Mouse (Mus musculus) stomach, embryonic 16.5 days (tissue): ENCODE results near the gene Exoc3l2. TPM values are rescaled to one million over a fixed set of nuclear protein-coding genes. Genes with fewer than 3 reads are reported as not detected.
A peak's percentile ranks its signal among the peaks of the same experiment; 100 is the strongest.

ENCODE experiments used
- ATAC-seq: fragments of 200-750 bp; cut with Nextera tagmentation; 2 replicates; pipeline ENCODE4 v1.8.0; 2017; ENCODE audit warnings: moderate number of reproducible peaks, moderate TSS enrichment; ENCODE audit not compliant: insufficient read depth, low FRiP score
- H3K27ac ChIP-seq: fragments of 300-500 bp; sonication (generic); 2 replicates; pipeline ENCODE4 v1.5.1; 2014; ENCODE audit warnings: low read length
- H3K27me3 ChIP-seq: fragments of 300-500 bp; sonication (generic); 2 replicates; pipeline ENCODE4 v1.6.1; 2014; ENCODE audit warnings: low read length, control low read depth, mixed read lengths; ENCODE audit not compliant: control insufficient read depth, insufficient read depth
- H3K36me3 ChIP-seq: fragments of 300-500 bp; sonication (generic); 2 replicates; pipeline ENCODE4 v1.6.1; 2014; ENCODE audit warnings: low read length; ENCODE audit not compliant: control insufficient read depth, insufficient read depth
- H3K4me1 ChIP-seq: fragments of 300-500 bp; sonication (generic); 2 replicates; pipeline ENCODE4 v1.6.1; 2014; ENCODE audit warnings: low read length, control low read depth, mixed read lengths; ENCODE audit not compliant: control insufficient read depth, insufficient read depth
- H3K4me2 ChIP-seq: fragments of 300-500 bp; sonication (generic); 2 replicates; pipeline ENCODE4 v1.6.1; 2014; ENCODE audit warnings: low read depth, low read length, mixed read lengths
- H3K4me3 ChIP-seq: fragments of 300-500 bp; sonication (generic); replicated peaks from 2 replicates; pipeline ENCODE4 v1.5.1; 2014; ENCODE audit warnings: mild to moderate bottlenecking, low read length
- H3K9ac ChIP-seq: fragments of 300-500 bp; sonication (generic); 2 replicates; pipeline ENCODE4 v1.6.1; 2014; ENCODE audit warnings: low read length
- H3K9me3 ChIP-seq: fragments of 300-500 bp; sonication (generic); replicated peaks from 2 replicates; pipeline ENCODE4 v1.6.1; 2016; ENCODE audit warnings: low read length, control low read depth; ENCODE audit not compliant: control insufficient read depth
- WGBS: fragments of 180-500 bp; shearing (Covaris S2); extraction: QIAGEN DNeasy Blood & Tissue Kit; methylation state at CpG from one replicate; pipeline ENCODE4 v1.1.7; 2014; 5-methylcytosine and 5-hydroxymethylcytosine counted together
- polyA plus RNA-seq: library from polyadenylated mRNA; unstranded; fragments of >200 nt; fragmentation: Nextera tagmentation; extraction: Ambion mirVana; gene quantifications from 2 replicates; pipeline ENCODE4 v1.2.1, GENCODE M21; 2015

Gene Exoc3l2
- polyA plus RNA-seq, 1 experiment from 2014 or later, result 0.85 TPM

DNA sequence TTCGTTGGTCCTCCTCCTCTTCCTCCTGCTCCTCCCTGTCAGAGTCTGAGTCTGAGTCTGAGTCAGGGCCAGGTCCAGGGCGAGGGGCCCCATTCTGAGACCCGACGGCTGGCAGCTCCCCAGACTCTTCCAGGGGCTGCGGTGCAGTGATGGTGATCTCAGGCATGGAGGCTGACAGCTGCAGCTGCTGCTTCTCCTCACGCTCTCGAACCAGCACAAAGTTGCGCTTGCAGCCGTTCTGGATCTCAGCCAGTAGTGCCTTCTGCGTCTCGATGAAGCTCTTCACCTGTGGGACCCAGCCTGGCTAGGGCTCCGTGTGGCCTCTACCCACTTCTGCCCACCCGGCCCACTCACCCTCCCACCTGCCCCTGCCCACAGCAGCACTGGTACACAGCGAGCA, 69.1 kb downstream of the Exoc3l2 start:
- ATAC-seq, result no peak
- no peaks in the 10 kb centered on the region for H3K4me1 ChIP-seq
- H3K27ac ChIP-seq, result no peak overlapping the region
- H3K4me2 ChIP-seq, result no peak overlapping the region
- no peaks in the 10 kb centered on the region for H3K27me3 ChIP-seq
- H3K4me3 ChIP-seq, result no peak overlapping the region
- WGBS, result 84% methylated on average over 14 of the region's 14 CpGs
- H3K36me3 ChIP-seq, result peaks cover 17% of the 10 kb centered on the region
- H3K9me3 ChIP-seq, result no peaks in the 10 kb centered on the region
- no peak overlapping the region for H3K9ac ChIP-seq

DNA sequence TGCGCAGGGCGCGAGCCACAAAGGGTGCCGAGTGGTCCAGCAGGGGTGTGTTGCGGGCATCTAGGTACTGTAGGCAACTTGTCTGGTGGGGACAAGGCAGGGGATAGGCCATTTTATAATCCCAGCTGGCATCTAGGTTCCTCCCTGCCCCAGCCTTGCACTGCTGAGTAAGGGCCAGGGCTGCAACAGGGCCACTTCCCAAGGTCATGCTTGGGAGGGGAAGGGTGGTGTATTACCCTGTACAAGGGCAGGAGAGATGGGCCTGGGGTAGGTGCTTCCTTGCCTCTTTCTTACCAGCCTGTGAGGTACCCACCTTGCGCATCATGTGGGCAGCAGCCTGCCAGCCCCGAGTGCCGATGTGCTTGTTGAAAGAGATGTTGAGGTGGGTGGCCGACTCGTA, 71.5 kb downstream of the Exoc3l2 start:
- WGBS, result 91% methylated on average over 10 of the region's 10 CpGs
- Histone ChIP-seq H3K9ac (no peak overlapping the region), H3K4me3 (no peak overlapping the region), H3K27ac (no peak overlapping the region), H3K9me3 (no peaks in the 10 kb centered on the region), H3K4me2 (no peak overlapping the region), H3K27me3 (no peaks in the 10 kb centered on the region), H3K36me3 (peaks cover 17% of the 10 kb centered on the region), H3K4me1 (no peaks in the 10 kb centered on the region)
- ATAC-seq, result no peak

DNA sequence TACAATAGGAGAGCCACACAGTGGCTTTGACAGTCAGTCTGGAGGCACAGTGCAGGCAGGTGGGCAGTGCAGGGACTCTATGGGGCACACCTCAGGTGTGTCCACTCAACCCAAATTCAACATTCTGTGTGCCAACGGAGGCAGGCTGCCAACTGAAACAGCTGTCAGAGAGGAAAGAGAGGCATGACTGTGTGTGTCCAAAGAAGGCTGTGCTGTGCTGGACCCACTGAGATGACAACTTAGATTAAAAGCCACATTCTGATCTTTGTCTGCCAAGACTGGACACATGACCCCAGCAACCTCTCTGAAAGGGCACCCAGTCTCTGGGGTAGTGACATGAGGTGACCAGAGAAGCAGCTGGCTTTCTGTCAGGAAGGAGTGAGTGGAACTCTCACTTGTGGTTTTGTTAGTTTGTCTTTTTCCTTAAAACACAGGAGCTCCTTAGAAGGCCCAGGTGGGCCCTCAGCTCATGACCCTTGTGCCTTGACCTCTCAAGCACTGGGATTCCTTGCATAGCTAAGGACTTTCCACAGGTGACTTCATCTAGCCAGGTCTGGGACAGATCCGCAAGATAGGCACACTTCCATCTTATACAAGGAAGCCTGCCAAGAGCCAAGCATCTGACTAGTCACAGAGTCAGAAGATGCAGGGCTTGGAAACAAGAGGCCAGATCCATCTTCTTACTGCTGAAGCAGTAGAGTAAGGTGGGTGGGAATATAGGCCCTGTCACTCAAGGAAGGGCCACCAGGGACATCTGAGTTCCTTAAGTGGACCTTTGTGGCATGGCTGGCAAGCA, 77.8 kb downstream of the Exoc3l2 start:
- Histone ChIP-seq H3K9ac (no peak overlapping the region), H3K4me1 (peaks cover 34% of the 10 kb centered on the region), H3K27me3 (no peaks in the 10 kb centered on the region), H3K4me3 (no peak overlapping the region), H3K4me2 (no peak overlapping the region), H3K36me3 (no peaks in the 10 kb centered on the region), H3K9me3 (no peaks in the 10 kb centered on the region), H3K27ac (no peak overlapping the region)
- WGBS, result 78% methylated on average over 2 of the region's 2 CpGs
- no peak for ATAC-seq

DNA sequence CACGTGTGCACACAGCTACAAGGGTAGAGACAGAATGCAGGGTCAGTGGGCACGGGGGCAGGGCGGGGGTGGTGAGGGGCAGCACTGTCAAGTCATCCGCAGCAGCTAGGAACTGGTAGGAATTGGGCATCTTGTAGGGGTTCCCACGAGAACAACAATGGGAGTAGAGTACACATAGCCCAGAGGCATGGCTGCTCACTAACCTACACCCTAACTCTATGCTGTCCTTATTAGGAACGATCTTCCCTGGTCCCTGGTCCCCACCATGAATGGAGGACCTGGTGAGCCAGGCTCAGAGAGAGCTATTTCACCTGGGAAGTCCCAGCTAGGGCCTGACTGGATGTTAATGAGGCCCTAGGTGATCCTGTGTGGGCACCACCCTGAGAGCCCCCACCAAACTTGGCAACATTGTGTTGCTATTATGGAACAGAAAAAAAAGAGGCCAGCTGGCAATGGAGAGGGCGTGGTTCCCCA, 78.6 kb downstream of the Exoc3l2 start:
- Histone ChIP-seq H3K27me3 (no peaks in the 10 kb centered on the region), H3K36me3 (no peaks in the 10 kb centered on the region), H3K4me3 (no peak overlapping the region), H3K27ac (no peak overlapping the region), H3K4me1 (peaks cover 41% of the 10 kb centered on the region), H3K9me3 (no peaks in the 10 kb centered on the region), H3K9ac (no peak overlapping the region), H3K4me2 (no peak overlapping the region)
- WGBS, result 70% methylated on average over 7 of the region's 7 CpGs
- ATAC-seq, result no peak

DNA sequence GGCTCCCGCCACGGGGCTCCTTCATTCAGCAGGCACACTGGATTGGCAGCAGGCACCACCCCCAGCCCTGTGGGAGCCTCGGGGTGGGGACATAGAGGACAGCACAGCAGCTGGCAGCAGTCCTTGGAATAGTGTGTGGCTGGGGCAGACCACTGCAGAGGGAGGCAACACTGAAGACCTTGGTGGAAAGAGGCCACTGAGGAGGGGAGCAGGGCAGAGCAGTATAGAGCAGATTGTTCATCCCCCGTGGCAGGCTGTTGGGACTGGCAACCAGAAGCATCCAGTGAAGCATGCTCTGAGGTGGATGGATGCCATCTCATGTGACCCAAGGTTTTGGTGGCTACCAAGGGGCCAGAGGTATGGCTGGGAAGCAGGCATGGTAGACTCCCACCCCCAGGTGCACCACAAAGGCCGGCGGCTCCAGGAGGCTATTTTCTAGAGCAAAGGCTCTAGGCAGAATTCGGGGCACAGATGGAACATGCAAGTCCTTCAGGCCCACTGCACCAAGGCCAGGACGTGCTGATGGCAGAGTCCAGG, 79.1 kb downstream of the Exoc3l2 start:
- no peak overlapping the region for H3K9ac ChIP-seq
- H3K9me3 ChIP-seq, result no peaks in the 10 kb centered on the region
- H3K4me3 ChIP-seq, result no peak overlapping the region
- no peak overlapping the region for H3K27ac ChIP-seq
- H3K36me3 ChIP-seq, result no peaks in the 10 kb centered on the region
- no peak overlapping the region for H3K4me2 ChIP-seq
- no peaks in the 10 kb centered on the region for H3K27me3 ChIP-seq
- 60% methylated on average over 8 of the region's 8 CpGs for WGBS
- peak; percentile 31; the same call in 1 of the 2 replicates for ATAC-seq
- peaks cover 45% of the 10 kb centered on the region for H3K4me1 ChIP-seq

DNA sequence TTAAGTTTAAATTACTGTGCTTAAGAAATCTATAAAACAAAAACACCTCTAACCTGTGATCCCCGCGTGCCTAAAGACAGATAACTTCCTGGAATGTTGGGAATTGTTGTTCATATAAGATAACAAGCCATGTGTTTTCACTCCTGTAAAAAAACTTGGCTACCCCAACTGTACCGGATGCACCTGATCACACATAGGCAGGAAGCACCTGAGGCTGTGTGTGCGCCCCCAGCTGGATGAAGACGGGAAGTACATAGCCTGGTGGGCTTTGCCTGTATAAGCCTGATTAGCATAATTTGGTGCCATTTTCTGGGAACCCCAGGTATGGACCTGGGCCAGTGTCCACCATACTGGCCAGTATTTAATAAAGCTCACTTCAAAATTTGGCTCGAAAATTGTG, 80.5 kb downstream of the Exoc3l2 start:
- no peaks in the 10 kb centered on the region for H3K27me3 ChIP-seq
- no peak overlapping the region for H3K9ac ChIP-seq
- no peak for ATAC-seq
- 44% methylated on average over 6 of the region's 6 CpGs for WGBS
- no peaks in the 10 kb centered on the region for H3K36me3 ChIP-seq
- peak overlapping the region; percentile 77; the same call in 1 of the 2 replicates for H3K27ac ChIP-seq
- no peak overlapping the region for H3K4me3 ChIP-seq
- H3K4me2 ChIP-seq, result no peak overlapping the region
- peaks cover 58% of the 10 kb centered on the region for H3K4me1 ChIP-seq
- no peaks in the 10 kb centered on the region for H3K9me3 ChIP-seq

DNA sequence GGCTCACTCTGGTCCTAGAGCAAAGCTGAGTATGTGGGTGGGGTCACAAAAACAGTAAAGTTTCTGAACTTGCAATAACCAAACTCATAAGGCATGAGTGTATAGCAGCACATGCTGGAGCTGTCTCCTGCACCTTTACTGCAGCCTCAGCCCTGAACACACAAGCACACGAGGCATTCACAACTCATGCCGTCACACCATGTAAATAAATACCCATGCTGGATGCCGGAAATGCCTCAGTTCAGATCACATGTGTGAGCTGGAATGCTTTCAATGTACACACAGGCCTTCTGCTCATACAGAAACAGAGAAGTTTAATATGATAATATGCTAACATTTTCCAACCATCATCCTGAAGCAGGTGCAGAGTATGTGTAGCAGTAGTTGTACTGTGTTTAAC, 82.9 kb downstream of the Exoc3l2 start:
- Histone ChIP-seq H3K4me3 (no peak overlapping the region), H3K4me2 (no peak overlapping the region), H3K4me1 (peaks cover 57% of the 10 kb centered on the region), H3K27ac (peak overlapping the region; percentile 49; the same call in 1 of the 2 replicates), H3K36me3 (no peaks in the 10 kb centered on the region), H3K27me3 (no peaks in the 10 kb centered on the region), H3K9me3 (no peaks in the 10 kb centered on the region), H3K9ac (no peak overlapping the region)
- no peak for ATAC-seq
- 28% methylated on average over 3 of the region's 3 CpGs for WGBS

Other genes starting within 250 kb of the Exoc3l2 start
- gene Opa3, start 235.0 kb upstream of the Exoc3l2 start, polyA plus RNA-seq, result 33.0 and 34.5 TPM in 2 replicates
- 77.8 and 85.6 TPM in 2 replicates for gene Vasp, start 191.5 kb upstream of the Exoc3l2 start, polyA plus RNA-seq
- gene Ppm1n, start 183.3 kb upstream of the Exoc3l2 start, polyA plus RNA-seq, result 0.17 TPM in 1 of 2 replicates, not detected in the other
- 14.8 and 21.7 TPM in 2 replicates for gene Rtn2, start 180.7 kb upstream of the Exoc3l2 start, polyA plus RNA-seq
- 0.25 and 0.27 TPM in 2 replicates for gene Fosb, start 153.3 kb upstream of the Exoc3l2 start, polyA plus RNA-seq
- gene Ercc1, start 118.6 kb upstream of the Exoc3l2 start, polyA plus RNA-seq, result 61.4 and 66.5 TPM in 2 replicates
- gene Cd3eap, start 103.8 kb upstream of the Exoc3l2 start, polyA plus RNA-seq, result 22.9 and 23.0 TPM in 2 replicates
- gene Ppp1r13l, start 103.6 kb upstream of the Exoc3l2 start, polyA plus RNA-seq, result 7.8 and 9.6 TPM in 2 replicates
- 11.7 and 11.8 TPM in 2 replicates for gene Ercc2, start 81.3 kb upstream of the Exoc3l2 start, polyA plus RNA-seq
- gene Klc3, start 59.2 kb upstream of the Exoc3l2 start, polyA plus RNA-seq, result 13.3 and 15.8 TPM in 2 replicates
- gene Ckm, start 58.6 kb upstream of the Exoc3l2 start, polyA plus RNA-seq, result 50.9 and 378 TPM in 2 replicates
- 4.3 and 5.9 TPM in 2 replicates for gene Mark4, start 4.5 kb upstream of the Exoc3l2 start, polyA plus RNA-seq
- 1.4 and 1.5 TPM in 2 replicates for gene Bloc1s3, start 45.0 kb downstream of the Exoc3l2 start, polyA plus RNA-seq
- gene Trappc6a, start 45.1 kb downstream of the Exoc3l2 start, polyA plus RNA-seq, result 101 and 102 TPM in 2 replicates
- gene Nkpd1, start 54.5 kb downstream of the Exoc3l2 start, polyA plus RNA-seq, result 1.8 and 3.3 TPM in 2 replicates
- 19.1 and 20.4 TPM in 2 replicates for gene Ppp1r37, start 99.7 kb downstream of the Exoc3l2 start, polyA plus RNA-seq
- 2.8 and 3.7 TPM in 2 replicates for gene Zfp296, start 114.0 kb downstream of the Exoc3l2 start, polyA plus RNA-seq
- gene Gemin7, start 114.3 kb downstream of the Exoc3l2 start, polyA plus RNA-seq, result 141 and 153 TPM in 2 replicates
- 28.6 and 35.2 TPM in 2 replicates for gene Clasrp, start 141.2 kb downstream of the Exoc3l2 start, polyA plus RNA-seq
- 9.0 and 11.3 TPM in 2 replicates for gene Relb, start 166.1 kb downstream of the Exoc3l2 start, polyA plus RNA-seq
- gene Clptm1, start 201.7 kb downstream of the Exoc3l2 start, polyA plus RNA-seq, result 58.2 and 59.4 TPM in 2 replicates
- 80.5 and 93.2 TPM in 2 replicates for gene Apoc2, start 214.6 kb downstream of the Exoc3l2 start, polyA plus RNA-seq
- 1.2 and 7.2 TPM in 2 replicates for gene Gm44805, start 218.1 kb downstream of the Exoc3l2 start, polyA plus RNA-seq
- gene Apoc4, start 218.1 kb downstream of the Exoc3l2 start, polyA plus RNA-seq, result 11.4 and 16.8 TPM in 2 replicates
- gene Apoc1, start 229.3 kb downstream of the Exoc3l2 start, polyA plus RNA-seq, result 38.3 and 53.4 TPM in 2 replicates
- gene Apoe, start 235.9 kb downstream of the Exoc3l2 start, polyA plus RNA-seq, result 385 and 438 TPM in 2 replicates